Mouse (Mus musculus) right cerebral cortex, postnatal 36 days (tissue): ENCODE measurements around the gene Cxcr4.
"Not testable (repeated sequence)": the region's sequence is repeated elsewhere in the genome, so short reads cannot be mapped to it uniquely, and the experiment has no call there.

ENCODE experiments used
- DNase-seq, 2 experiments: peaks; one replicate each; pipeline ENCODE4 v3.0.0; 2022; ENCODE audit warnings: low spot score in 2 of 2, mixed read lengths in 1 of 2

Gene Cxcr4

DNA sequence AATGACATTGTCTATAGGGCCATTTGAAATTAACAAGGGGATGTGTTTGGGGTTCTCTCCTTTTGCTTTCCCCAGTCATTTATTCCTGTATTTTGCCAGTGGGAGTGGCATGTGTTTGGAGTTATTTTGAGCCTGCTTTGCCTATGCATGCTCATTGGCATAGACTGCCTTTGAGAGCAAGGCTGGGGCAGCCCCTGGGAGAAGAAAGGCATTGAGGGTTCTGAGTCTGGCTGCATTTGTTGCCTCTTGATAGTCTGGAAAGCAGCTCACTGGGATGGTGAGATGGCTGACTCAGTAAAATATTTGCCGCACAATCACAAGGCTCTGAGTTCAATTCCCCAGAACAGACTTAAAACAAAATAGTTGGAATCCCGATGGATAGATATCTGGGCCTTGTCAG lies 8.5 kb upstream of the Cxcr4 start:
- DNase-seq, result no peak

DNA sequence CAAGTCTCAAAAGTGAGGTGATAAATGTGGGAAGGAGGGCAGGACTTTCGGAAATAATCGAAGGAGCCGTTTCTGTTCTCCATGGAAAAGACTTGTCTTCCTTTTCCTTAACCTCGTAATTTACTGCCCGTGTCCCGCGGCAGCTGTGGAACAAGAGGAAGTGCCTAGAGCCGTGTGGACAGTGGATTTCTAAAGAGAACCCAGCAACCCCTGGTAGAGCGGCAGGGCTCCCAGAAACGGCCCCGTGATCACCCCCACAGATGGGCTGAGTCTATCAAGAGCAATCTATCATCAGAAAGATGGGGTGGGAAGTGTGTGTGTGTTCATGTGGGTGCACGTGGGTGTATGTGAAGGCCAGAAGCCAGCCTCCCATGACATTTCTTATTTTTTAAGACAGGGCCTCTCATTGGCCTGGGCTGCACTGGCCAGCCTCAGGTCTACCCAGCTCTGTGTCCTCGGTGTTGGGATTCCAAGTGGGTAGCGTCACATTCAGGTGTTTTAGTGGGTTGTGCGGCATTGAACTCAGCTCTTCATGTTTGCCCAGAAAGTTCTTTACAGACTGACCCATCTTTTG lies 5.2 kb upstream of the Cxcr4 start:
- DNase-seq, result no peak

DNA sequence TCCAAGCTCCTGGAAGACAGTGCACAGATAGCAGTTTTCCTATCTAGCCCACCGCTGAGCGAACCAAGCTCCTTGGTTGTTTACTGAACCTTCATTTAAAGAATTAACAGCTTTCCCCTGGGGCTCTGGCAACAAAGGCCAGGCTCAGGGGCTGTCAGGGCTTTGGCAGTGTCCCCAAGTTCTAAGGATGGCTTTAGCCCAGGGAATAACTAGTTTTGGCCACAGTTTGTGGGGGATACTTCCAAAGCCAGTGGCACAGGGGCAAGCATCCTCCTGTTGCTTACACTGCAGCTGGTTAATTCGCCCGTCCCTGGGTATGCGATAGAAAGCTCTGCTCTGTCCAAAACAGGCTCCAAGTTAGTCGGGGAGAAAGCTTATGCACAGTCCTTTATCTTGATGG lies 3.4 kb upstream of the Cxcr4 start:
- DNase-seq, result no peak

DNA sequence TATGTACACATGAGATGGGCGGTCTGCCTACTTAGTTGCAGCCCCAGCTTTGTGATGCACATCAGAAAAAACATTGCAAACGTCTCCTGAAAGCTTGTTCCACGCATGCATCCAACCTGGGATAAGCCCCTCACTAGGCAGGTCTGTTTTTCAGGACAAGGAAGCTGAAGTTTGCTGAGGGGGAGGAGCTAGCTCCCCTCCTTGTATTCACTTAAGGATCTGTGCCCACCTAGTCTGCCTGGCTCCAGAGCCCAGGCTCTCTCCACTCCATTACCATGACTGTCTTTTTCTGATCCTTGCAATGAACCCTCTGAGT lies 3.0 kb upstream of the Cxcr4 start:
- no peak for DNase-seq

DNA sequence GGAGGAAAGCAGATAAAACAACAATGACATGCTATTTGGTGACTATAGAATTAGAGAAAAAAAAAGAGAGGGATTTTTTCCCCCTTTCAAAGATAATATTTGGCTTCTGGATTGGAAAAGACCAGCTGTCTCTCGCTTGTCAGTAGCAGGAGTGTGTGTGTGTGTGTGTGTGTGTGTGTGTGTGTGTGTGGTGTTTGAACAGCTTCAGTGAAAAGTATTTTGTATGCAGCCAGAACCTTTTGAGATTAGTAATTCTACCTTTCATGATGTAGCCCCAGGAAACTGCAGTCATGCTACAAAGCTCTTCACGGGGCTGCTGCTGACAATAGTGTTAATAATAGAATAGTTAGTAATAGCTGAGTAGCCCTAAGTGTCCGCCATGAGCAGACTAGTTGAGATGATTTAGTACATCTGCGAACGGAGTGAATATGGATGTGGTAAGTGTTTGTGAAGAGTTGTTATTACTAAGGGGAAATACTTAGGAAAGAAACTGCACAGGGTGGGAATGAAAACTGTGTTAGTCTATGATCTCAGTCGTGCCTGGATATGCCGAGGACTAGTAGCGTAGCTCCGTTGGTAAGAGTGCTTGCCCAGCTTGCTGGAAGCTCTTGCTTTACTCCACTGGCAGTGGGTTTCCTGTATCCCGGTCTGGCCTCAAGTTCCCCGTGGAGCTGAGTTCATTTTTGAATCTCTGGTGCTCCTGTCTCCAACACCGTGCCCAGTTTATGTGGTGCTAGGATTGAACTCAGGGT lies 2.4 kb upstream of the Cxcr4 start:
- DNase-seq, result no peak

DNA sequence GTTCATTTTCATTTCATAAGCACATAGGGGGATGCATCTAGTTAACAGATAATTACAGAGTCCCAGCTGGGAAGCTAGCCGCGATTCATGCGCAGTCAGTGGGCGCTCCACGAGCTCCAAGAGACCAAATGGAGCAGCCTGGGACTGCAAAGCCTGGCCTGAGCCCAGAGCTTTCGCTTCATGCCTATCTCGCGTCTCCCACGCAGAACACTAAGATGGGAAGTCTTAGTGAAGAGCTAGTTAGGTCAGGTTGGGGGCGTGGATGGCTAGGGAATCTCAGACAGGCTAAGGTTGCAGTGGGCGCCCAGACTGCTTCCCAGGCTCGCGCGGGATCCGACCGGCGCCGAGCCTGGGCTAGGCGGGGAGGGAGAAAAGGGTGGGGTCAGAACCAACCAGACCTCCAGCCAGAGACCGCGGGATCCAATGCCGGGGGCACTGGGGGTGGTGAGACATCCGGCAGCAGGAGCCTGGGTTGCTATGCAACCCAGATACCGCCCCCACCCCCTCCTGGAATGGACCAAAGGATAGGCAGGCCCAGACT lies 938 bp upstream of the Cxcr4 start:
- peak; percentile 74 to 77 for DNase-seq

DNA sequence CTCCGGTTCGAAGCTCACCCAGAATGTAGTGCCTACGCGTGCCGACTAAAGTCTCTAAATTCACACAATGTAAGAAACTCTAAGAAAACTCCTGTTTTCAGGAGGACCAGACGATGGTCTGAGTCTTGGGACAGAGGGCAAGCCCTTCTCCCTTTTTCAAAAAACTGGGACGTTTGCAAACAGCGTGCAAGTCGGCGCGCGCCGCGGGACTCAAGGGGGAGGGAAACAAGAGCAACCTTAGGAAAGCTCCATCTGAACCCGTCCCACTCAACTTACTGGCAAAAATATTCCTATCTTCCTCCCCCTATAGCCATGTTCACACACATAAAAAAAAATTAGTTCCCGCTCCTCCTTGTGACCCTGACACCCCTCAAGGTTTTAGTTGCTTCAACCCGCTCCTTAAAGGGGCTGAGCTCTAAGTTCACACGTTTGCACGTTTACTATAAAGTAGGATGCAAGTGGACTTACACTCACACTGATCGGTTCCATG lies 327 bp downstream of the Cxcr4 start:
- DNase-seq, result no peak

DNA sequence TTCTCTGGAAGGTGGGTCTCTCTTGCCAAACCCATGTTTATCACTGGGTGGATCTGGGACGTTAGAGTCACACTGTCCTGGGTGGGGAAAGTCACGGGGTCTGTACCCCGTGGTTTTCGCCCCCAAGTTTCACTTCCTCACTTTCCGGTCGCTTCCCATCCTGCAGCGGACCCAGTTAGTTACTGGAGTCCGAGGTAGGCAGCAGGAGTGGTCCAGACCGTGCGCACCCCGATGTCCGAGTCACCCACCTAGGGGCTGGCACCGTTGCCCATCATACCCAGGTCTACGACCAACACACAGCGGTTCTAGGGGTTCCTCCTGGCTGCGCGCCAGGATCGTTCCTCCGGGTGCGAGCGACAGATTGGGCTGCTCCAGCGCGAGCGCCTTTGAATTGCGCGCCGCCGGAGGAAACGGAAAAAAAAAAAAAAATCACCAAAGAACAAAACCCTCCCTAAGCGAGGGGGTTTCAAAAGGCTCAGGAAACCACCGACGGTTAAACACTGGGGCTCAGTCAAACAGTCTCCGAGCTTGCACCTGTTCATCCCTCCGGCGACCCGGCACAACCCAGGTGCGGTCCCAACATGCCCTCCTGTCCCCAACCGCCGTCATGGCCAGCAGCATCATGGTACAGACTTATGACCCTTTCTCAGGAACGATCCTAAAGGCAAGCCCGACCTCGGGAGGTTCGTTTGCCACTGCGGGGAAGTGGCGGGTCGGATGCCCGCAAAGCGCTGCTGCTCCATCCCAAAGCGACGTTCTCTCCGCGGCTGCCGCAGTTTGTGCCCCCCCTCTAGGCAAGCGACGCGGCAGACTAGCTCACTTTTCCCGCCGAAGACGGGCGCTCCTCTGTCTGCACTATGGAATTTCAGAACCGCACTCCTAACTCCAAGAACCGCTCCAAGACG lies 1.0 kb downstream of the Cxcr4 start:
- DNase-seq, result no peak

DNA sequence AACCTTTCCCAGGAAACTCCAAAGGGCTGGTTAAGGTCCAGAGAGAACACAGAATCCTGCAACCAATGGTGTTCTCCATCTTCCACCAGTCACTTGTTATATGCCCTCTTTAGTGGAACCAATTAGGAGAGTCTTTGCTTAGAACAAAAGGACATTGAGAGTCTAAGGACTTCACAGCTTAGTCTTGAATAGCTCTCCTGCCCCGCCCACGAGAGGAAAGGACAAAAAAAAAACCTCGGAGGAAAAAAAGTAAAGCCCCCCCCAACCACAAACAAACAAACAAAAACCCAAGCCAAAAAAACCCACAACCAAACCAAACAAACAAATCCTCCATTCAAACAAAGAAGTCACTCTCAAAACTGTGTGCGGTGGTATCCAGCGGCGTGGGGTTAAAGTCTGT lies 2.1 kb downstream of the Cxcr4 start:
- DNase-seq, result no peak

DNA sequence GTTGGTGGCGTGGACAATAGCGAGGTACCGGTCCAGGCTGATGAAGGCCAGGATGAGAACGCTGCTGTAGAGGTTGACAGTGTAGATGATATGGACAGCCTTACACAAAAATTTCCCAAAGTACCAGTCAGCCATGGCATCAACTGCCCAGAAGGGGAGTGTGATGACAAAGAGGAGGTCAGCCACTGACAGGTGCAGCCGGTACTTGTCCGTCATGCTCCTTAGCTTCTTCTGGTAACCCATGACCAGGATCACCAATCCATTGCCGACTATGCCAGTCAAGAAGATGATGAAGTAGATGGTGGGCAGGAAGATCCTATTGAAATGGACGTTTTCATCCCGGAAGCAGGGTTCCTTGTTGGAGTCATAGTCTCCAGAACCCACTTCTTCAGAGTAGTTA lies 2.6 kb downstream of the Cxcr4 start:
- no peak for DNase-seq

DNA sequence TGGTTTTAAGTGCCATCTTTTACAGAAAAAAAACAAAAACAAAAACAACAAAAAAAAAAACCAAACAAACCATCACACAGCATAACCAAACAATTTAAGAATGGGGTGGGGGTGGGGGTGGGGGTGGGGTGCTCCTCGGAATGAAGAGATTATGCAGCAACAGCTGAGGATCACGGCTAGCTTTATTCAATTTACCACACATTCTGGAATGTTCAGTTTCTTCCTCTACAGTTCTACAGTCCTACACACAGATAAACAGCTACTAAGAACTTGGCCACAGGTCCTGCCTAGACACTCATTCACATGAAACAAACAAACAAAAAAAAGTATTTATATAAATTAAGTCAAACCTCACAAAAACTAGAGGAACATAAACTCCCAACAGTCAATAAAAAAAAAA lies 3.8 kb downstream of the Cxcr4 start:
- DNase-seq, result no peak

DNA sequence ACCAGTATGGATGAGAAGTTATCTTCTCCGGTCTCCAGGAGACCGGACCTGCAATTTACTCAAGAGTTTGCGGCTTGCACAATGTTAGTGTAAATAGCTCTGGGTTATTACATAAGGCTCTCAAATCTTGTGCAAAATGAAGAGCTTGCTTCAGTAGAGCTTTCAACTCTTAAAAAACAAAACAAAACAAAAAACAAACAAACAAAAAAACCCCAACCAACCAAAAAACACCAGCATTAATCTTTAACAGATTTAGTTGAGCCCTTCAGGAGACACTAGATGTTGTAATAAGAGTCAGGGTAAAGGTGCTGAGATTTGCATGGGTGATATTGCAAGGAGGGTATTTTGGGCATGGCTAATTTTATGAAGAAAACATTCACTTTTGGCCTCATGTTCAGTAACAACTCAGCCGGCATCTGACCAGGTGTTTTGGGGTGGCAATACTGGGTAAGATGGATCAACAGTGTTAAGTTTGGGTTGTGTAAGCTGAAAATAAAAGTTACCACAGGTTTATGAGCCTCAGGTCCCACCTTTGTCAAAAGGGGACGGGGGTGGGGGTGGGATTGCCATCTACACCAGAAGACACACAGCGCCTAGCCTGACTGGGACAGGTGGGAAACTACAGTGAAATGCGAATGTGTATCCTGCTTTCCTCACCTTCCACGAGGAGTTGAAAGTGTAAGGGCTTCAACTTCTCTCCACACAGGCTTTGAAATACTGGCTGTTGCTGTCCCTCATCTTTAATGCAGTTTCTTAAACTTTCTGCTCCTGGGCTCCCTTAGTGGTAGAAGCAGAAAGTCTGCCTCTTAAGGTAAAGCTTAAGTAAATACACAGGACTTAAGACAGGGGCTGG lies 4.9 kb downstream of the Cxcr4 start:
- no peak for DNase-seq

DNA sequence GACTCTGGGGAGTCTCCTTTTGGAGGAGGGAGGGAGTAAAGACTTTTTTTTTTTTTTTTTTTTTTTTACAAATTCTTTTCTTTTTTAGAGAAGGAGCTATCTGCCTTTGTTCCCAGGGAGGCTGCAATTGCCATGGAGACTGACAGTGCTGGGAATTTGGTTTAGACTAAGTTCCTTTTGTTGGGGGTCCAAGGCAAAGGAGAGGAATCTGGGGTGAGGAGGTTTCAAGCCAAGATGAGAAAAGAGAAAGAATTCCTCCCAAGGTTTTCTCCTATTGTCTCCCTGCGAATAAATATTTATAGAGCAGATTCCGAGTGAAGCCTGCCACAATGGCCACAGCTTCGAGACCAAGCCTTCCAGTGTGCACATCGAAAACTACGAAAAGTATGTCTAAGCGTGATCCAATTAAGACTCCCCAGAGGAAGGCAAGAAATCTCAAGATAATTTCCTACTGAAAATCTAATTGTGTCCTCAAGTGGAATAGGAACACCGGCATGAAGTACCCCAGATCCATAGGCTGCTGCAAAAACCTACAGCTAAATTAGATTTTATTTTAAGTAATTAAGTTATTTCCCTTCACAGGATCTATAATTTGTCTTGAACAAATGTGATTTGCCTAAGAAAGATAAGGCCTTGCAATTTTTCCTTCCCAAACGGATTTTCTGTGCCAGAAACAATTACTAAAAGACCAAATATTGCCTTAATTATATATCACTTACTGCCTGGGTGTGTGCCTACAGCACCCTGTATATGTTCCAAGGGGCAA lies 5.7 kb downstream of the Cxcr4 start:
- no peak for DNase-seq

DNA sequence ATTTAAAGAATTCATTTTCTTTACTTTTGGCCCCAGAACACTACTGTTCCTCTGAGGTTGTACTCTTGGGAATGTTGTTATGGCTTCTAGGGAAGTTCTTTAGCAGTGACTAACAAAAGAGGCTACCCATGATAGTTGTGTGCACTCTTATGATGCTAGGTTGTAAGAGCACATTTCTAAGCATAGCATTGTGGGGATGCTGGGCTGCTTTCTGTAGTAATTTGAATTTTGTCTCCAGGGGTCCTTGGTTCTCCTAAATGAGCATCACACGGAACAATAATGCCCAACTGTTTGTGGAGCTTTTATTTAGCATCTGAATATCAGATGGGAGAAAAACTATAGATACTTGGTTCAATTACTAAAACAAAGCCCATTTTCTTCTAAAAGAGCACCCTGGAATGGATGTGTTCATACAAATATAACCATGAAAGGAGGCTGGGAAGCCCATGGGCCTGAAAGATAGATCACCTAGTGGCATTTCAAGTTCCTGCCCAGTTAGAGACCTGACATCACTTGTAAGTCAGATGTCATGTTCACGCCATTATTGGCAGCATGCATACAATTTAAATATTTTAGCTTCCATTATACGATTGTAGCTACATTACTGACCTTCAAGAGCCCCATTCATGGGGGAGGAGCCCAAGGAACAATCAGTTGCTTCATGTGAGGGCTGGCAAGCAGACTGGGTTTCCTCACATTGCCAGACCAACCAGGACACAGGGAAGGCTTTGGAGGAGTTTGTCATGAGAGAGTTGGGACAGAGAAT lies 6.5 kb downstream of the Cxcr4 start:
- DNase-seq, result no peak

DNA sequence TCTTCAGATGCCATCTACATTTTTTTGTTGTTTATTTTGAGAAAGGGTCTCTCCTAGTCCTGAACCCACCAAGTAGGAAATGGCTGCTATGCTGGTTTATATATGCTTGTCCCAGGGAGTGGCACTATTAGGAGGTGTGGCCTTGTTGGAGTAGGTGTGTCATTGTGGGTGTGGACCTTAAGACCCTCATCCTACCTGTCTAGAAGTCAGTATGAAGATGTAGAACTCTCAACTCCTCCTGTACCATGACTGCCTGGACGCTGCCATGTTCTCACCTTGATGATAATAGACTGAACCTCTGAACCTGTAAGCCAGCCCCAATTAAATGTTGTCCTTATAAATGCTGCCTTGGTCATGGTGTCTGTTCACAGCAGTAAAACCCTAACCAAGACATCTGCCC lies 7.4 kb downstream of the Cxcr4 start:
- not testable (repeated sequence) for DNase-seq

DNA sequence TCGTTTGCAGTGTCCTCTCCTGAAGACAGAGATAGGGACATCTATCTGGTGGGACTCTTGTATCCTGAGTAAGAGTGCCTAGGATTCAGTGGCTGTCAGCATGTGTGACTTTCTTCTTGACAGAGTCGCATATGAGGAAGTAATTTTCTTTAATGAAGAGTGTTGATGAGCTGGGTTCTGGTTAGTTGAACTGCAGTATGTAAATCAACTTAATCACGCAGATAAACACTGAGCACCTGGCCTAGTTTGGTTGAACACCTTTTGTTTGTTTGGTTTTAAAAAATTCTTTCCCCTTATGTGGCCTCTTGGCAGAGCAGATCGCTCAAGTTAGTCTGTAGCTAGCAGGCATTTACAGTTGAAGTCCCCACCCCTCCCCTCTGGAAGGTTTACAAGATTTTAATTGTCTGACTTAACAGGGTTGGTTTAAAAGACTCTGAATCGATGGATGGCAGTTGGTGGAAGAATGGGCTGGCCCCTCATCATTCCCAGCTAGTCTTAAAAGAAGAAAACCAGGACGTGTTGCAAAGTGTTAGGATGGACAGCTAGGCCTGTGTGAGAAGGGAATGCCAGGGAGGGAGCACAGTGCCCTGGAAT lies 8.7 kb downstream of the Cxcr4 start:
- DNase-seq, result no peak

DNA sequence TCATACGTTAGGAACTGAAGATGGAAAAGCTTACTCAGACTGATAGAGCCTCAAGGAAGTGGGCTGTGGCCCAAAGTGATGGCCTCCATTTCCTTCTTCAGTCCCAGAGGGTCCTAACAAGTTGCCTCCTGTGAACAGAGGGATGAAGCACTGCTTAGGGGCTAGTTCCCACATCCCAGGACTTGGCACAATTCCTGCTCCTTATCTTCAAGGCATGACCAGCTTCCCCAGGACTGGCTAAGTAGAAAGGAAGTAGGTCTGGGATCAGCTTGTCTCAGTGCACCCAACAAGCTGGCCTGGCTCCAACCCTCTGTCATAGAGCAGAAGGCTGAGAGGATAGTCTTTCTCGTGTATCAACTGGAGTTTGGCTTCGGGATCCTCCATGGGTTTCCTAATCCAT lies 11.8 kb downstream of the Cxcr4 start:
- no peak for DNase-seq

DNA sequence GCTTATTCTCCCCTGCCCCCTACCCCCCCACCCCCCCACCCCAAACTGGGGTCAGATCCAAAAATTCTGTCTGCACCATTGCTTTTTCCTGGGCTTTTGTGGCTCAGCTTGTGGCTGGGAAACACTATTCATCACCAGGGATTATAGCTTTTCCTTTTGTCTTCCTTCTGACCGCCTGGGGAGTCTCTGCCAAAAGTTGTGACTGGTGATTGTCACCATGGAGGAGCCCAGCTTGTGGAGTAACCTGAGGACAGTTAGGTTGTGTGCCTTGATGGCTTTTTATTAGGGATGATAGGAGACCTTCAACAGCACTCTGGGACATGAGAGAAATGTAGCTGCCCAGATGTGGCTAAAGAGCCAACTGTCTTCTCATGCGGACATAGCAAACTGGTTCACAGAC lies 13.6 kb downstream of the Cxcr4 start:
- no peak for DNase-seq

DNA sequence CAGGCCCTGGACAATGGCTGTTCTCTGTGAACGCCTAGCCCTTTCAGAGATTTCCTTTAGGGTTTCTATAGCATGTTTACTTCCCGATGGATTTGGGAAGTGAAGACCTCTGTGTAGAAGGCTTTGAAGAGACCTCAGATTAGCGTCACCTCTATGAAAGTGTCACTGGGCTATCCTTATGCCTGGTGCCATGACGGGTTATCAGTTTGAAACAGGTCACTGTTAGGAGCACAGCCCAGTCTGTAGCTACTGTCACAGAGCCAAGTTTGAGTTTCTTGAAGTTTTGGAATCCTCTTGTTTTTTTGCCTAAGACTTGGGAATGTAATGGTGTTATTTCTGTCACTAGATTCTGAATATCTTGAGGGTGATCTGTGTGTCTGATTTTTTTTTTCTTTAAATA lies 17.0 kb downstream of the Cxcr4 start:
- DNase-seq, result no peak

DNA sequence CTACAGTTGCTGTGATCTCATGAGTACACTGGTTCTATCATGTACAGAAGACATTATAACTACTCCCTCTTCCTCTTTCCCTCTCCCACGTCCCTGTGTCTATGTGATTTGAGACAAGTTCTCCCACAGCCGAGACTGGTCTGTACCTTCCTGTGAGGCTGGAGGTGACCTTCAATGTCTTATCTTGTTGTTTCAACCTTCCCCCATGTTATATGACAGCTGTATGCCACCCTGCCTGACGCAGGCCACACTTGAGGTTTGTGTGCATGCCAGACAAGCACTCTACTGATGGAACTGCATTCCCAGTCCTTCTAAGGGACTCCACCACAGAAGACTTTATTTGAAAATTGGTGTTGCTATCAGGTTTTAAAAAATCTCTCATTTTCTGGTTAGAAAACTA lies 21.1 kb downstream of the Cxcr4 start:
- no peak for DNase-seq
